Mouse (Mus musculus) hindbrain, embryonic 10.5 days (tissue): Measurements from ENCODE around the gene Apeh. TPM values are rescaled to one million over a fixed set of nuclear protein-coding genes. Genes with fewer than 3 reads are reported as not detected.

ENCODE experiments used
- DNase-seq: peaks from one replicate; pipeline ENCODE4 v3.0.0-alpha.2; 2017; ENCODE audit warnings: low spot score
- H3K27ac ChIP-seq: fragments of 300-500 bp; sonication (generic); 2 replicates; pipeline ENCODE4 v1.5.1; 2016; ENCODE audit warnings: mild to moderate bottlenecking, moderate library complexity
- H3K27me3 ChIP-seq: fragments of 300-500 bp; sonication (generic); 2 replicates; pipeline ENCODE4 v1.6.1; 2016; ENCODE audit warnings: mild to moderate bottlenecking; ENCODE audit not compliant: poor library complexity, insufficient read depth, severe bottlenecking
- H3K36me3 ChIP-seq: fragments of 300-500 bp; sonication (generic); 2 replicates; pipeline ENCODE4 v1.6.1; 2016; ENCODE audit warnings: mild to moderate bottlenecking, moderate library complexity
- H3K4me1 ChIP-seq: fragments of 300-500 bp; sonication (generic); replicated peaks from 2 replicates; pipeline ENCODE4 v1.6.1; 2016; ENCODE audit warnings: mild to moderate bottlenecking
- H3K4me3 ChIP-seq: fragments of 300-500 bp; sonication (generic); 2 replicates; pipeline ENCODE4 v1.5.1; 2016; ENCODE audit warnings: mild to moderate bottlenecking, moderate library complexity
- H3K9me3 ChIP-seq: fragments of 300-500 bp; sonication (generic); 2 replicates; pipeline ENCODE4 v1.6.1; 2016; ENCODE audit warnings: mild to moderate bottlenecking, moderate library complexity
- WGBS: fragments of 180-500 bp; shearing (Covaris S2); methylation state at CpG from one replicate; pipeline ENCODE4 v1.1.7; 2016; 5-methylcytosine and 5-hydroxymethylcytosine counted together
- polyA plus RNA-seq: library from polyadenylated mRNA; unstranded; fragments of >200 nt; fragmentation: Nextera tagmentation; extraction: Ambion mirVana; gene quantifications from 2 replicates; pipeline ENCODE4 v1.2.1, GENCODE M21; 2016

The Apeh gene
- polyA plus RNA-seq, 1 experiment from 2014 or later = 83.8 TPM

DNA sequence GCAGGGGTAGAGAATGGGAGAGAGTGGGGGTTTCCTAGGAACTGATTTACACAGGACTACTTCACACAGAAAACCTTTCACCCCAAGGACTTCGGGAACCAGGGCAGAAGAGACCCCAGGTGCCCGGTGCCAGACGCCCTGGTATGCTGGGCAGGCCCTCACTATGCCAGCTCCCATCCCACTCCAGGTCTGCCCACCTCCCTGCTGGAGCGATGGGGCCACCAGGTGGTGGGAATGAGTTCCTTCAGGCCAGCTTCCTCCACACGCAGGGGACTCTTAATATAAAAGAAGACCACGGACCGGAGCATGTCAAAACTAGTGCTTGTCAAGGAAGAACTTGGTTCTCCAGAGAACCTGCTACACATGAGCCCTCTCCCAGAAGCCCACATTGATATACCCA is 27.2 kb downstream of the Apeh start:
- H3K36me3 ChIP-seq = peaks cover 73% of the 10 kb centered on the region

GRCm38 (mm10) chr9:108065491-108066011 is 28.9 kb downstream of the Apeh start:
- Histone ChIP-seq H3K4me3 (no peak overlapping the region), H3K4me1 (no peaks in the 10 kb centered on the region; the same call in 1 of the 2 replicates), H3K36me3 (peaks cover 75% of the 10 kb centered on the region), H3K27me3 (no peaks in the 10 kb centered on the region), H3K27ac (no peak overlapping the region), H3K9me3 (no peaks in the 10 kb centered on the region)
- WGBS = 50% methylated on average over 5 of the region's 5 CpGs
- DNase-seq = peak; percentile 44

More for the DNA sequence above, 27.2 kb downstream of the Apeh start:
- no peak overlapping the region for H3K27ac ChIP-seq
- no peaks in the 10 kb centered on the region for H3K27me3 ChIP-seq
- H3K9me3 ChIP-seq = no peaks in the 10 kb centered on the region
- no peak overlapping the region for H3K4me3 ChIP-seq
- 88% methylated on average over 7 of the region's 7 CpGs for WGBS
- no peak for DNase-seq
- H3K4me1 ChIP-seq = no peaks in the 10 kb centered on the region; the same call in 1 of the 2 replicates

DNA sequence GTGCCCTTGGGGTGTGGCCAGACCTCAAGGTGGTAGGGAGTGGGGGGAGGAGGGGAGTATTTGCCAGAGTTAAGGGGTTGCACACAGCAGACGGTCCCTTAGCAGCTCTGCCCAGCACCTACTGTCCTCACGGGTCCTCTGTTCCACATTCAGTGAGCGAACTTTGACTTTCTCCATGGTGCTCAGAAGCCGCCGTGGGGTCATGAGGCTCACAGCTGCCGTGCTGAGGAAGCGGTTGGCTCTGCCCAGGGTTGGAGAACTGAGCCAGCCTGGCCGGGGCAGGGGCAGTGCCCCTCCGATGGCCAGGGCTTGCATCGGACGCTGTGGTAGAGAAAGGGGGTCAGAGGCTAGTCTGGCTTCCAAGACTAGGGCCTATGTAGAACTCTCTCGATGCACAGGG is 31.0 kb downstream of the Apeh start:
- 92% methylated on average over 12 of the region's 12 CpGs for WGBS
- H3K9me3 ChIP-seq = no peaks in the 10 kb centered on the region
- H3K27me3 ChIP-seq = no peaks in the 10 kb centered on the region
- DNase-seq = no peak
- H3K4me1 ChIP-seq = no peaks in the 10 kb centered on the region; the same call in 1 of the 2 replicates
- H3K36me3 ChIP-seq = peaks cover 74% of the 10 kb centered on the region
- no peak overlapping the region for H3K4me3 ChIP-seq
- no peak overlapping the region for H3K27ac ChIP-seq

- DNase-seq = no peak
- H3K9me3 ChIP-seq = no peaks in the 10 kb centered on the region
- H3K27me3 ChIP-seq = no peaks in the 10 kb centered on the region
- H3K27ac ChIP-seq = no peak overlapping the region
- H3K36me3 ChIP-seq = peaks cover 85% of the 10 kb centered on the region
- peaks cover 1% of the 10 kb centered on the region; the same call in 1 of the 2 replicates for H3K4me1 ChIP-seq
- H3K4me3 ChIP-seq = no peak overlapping the region
- 89% methylated on average over 3 of the region's 3 CpGs for WGBS
These were observed 32.3 kb downstream of the Apeh start for GRCm38 (mm10) chr9:108062142-108062541.

- Histone ChIP-seq H3K4me3 (no peak overlapping the region), H3K4me1 (peaks cover 9% of the 10 kb centered on the region), H3K36me3 (peaks cover 92% of the 10 kb centered on the region), H3K9me3 (no peaks in the 10 kb centered on the region), H3K27me3 (no peaks in the 10 kb centered on the region), H3K27ac (no peak overlapping the region)
- DNase-seq = no peak
- WGBS = 95% methylated on average over 9 of the region's 9 CpGs
These were observed 36.1 kb downstream of the Apeh start for GRCm38 (mm10) chr9:108058291-108058690.

- Histone ChIP-seq H3K36me3 (peaks cover 88% of the 10 kb centered on the region), H3K4me1 (peaks cover 17% of the 10 kb centered on the region), H3K9me3 (no peaks in the 10 kb centered on the region), H3K4me3 (no peak overlapping the region), H3K27me3 (no peaks in the 10 kb centered on the region), H3K27ac (no peak overlapping the region)
- no peak for DNase-seq
- WGBS = 89% methylated on average over 5 of the region's 5 CpGs
These were observed 37.2 kb downstream of the Apeh start for GRCm38 (mm10) chr9:108057262-108057562.

- no peak for DNase-seq
- Histone ChIP-seq H3K4me1 (peaks cover 17% of the 10 kb centered on the region), H3K27me3 (no peaks in the 10 kb centered on the region), H3K4me3 (no peak overlapping the region; the same call in 1 of the 2 replicates), H3K9me3 (no peaks in the 10 kb centered on the region), H3K27ac (no peak overlapping the region), H3K36me3 (peaks cover 88% of the 10 kb centered on the region)
- WGBS = 77% methylated on average over 28 of the region's 28 CpGs
These were observed 37.8 kb downstream of the Apeh start for GRCm38 (mm10) chr9:108056361-108057261.

DNA sequence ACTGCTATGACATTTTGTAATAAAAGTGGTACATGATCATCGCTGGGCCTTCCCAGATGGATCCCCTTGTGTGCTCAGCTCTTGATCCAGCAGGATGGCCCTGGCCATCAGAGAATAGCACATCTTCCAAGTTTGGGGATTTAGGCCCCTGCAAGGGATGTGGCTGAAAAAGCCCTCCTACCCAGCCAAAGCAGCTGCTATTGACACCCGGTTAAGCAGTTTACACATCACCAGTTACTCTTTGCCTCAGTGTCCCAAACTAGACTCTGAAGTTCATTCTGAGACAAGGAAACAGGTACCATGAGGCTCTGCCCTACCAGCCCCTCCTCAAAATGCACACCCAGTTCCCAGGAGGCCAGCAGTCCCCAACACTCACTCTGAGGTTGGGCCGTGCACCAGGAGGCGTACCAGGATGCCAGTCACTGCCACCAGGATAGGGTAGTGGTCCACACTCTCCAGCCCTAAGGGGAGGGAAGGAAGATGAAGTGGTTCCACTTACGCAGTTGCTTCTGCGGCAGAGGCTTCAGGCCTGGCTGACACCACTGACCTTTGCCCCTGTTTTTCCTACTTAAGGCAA is 38.7 kb downstream of the Apeh start:
- no peak for DNase-seq
- H3K36me3 ChIP-seq = peaks cover 91% of the 10 kb centered on the region
- no peak overlapping the region for H3K4me3 ChIP-seq

DNA sequence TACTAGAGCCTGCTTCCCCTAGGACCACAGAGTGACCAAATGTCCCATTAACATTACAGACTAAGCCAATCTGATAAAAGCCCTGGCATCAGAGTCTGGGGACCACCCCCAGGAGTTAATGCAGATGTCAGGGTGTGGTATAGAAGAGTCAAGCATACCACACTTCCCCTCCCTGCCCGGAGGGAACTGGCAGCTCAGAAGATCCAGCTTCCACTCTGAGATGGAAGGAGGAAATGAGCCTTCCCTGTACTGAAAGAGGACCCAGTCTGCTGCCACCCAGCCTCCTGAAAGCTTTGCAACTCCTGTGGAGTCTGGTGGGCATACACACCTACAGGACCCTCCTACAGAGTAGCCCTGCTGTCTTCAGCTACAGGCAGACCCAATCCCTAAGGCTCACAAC is 39.3 kb downstream of the Apeh start:
- H3K4me3 ChIP-seq = no peak overlapping the region
- no peak for DNase-seq
- WGBS = 76% methylated on average over 1 of the region's 1 CpGs
- peaks cover 20% of the 10 kb centered on the region for H3K4me1 ChIP-seq
- H3K27me3 ChIP-seq = no peaks in the 10 kb centered on the region
- H3K36me3 ChIP-seq = peaks cover 93% of the 10 kb centered on the region
- H3K9me3 ChIP-seq = no peaks in the 10 kb centered on the region
- H3K27ac ChIP-seq = no peak overlapping the region

More for the DNA sequence above, 38.7 kb downstream of the Apeh start:
- no peaks in the 10 kb centered on the region for H3K9me3 ChIP-seq
- H3K4me1 ChIP-seq = peaks cover 17% of the 10 kb centered on the region
- H3K27ac ChIP-seq = no peak overlapping the region
- no peaks in the 10 kb centered on the region for H3K27me3 ChIP-seq
- WGBS = 89% methylated on average over 6 of the region's 6 CpGs

DNA sequence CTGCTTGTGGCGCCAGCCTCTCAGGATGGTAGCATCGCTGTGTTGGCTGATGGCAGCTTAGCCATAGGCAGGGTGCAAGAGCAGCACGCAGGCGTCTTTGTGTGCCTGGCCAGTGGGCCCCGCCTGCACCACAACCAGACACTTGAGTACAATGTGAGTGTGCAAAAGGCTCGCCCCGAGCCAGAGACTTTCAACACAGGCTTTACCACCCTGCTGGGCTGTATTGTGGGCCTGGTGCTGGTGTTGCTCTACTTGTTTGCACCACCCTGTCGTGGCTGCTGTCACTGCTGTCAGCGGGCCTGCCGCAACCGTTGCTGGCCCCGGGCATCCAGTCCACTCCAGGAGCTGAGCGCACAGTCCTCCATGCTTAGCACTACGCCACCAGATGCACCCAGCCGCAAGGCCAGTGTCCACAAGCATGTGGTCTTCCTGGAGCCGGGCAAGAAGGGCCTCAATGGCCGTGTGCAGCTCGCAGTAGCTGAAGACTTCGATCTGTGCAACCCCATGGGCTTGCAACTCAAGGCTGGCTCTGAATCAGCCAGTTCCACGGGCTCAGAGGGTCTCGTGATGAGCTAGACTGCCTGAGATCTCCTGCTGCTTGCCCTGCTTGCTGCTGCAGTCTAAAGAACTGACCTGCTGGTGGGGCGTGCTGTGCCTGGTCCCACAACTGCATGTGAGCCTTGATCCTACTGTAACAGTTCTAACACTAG is 39.9 kb downstream of the Apeh start:
- peaks cover 87% of the 10 kb centered on the region for H3K36me3 ChIP-seq
- DNase-seq = no peak
- no peaks in the 10 kb centered on the region for H3K9me3 ChIP-seq
- H3K4me1 ChIP-seq = peaks cover 25% of the 10 kb centered on the region
- 93% methylated on average over 22 of the region's 22 CpGs for WGBS
- no peak overlapping the region for H3K27ac ChIP-seq
- H3K27me3 ChIP-seq = no peaks in the 10 kb centered on the region
- H3K4me3 ChIP-seq = no peak overlapping the region

DNA sequence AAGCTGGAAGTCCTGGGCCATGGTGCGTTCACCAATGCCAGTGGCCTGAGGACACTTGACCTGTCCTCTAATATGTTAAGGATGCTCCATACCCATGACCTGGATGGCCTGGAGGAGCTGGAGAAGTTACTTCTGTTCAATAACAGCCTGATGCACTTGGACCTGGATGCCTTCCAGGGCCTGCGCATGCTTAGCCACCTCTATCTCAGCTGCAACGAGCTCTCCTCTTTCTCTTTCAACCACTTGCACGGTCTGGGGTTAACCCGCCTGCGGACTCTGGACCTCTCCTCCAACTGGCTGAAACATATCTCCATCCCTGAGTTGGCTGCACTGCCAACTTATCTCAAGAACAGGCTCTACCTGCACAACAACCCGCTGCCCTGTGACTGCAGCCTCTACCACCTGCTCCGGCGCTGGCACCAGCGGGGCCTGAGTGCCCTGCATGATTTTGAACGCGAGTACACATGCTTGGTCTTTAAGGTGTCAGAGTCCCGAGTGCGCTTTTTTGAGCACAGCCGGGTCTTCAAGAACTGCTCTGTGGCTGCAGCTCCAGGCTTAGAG is 40.7 kb downstream of the Apeh start:
- no peak for DNase-seq
- no peaks in the 10 kb centered on the region for H3K27me3 ChIP-seq
- peaks cover 27% of the 10 kb centered on the region for H3K4me1 ChIP-seq
- H3K4me3 ChIP-seq = no peak overlapping the region
- peaks cover 80% of the 10 kb centered on the region for H3K36me3 ChIP-seq
- no peak overlapping the region for H3K27ac ChIP-seq
- 93% methylated on average over 15 of the region's 15 CpGs for WGBS
- no peaks in the 10 kb centered on the region for H3K9me3 ChIP-seq

- Histone ChIP-seq H3K27me3 (no peaks in the 10 kb centered on the region), H3K4me3 (peak within 1 kb of the TSS; percentile 32), H3K4me1 (peaks cover 33% of the 10 kb centered on the region), H3K27ac (peak within 1 kb of the TSS; percentile 51; the same call in 1 of the 2 replicates), H3K9me3 (no peaks in the 10 kb centered on the region), H3K36me3 (peaks cover 73% of the 10 kb centered on the region)
- 55% methylated on average over 20 of the region's 20 CpGs for WGBS
- DNase-seq = peak; percentile 95
These were observed 41.3 kb downstream of the Apeh start, which contains the start of gene Amigo3 for GRCm38 (mm10) chr9:108052885-108053664. Gene Amigo3, plus strand, starts transcription at chr9:108053159.
